Mouse (Mus musculus) hindbrain, embryonic 12.5 days (tissue): Measurements from ENCODE around the gene Rnf141. TPM values are rescaled to one million over a fixed set of nuclear protein-coding genes. Genes with fewer than 3 reads are reported as not detected.

Experiments used
- ATAC-seq: fragments of 200-750 bp; cut with Nextera tagmentation; 2 replicates; pipeline ENCODE4 v1.8.0; 2017; ENCODE audit warnings: moderate TSS enrichment; ENCODE audit not compliant: low FRiP score
- H3K27ac ChIP-seq: fragments of 300-500 bp; sonication (generic); 2 replicates; pipeline ENCODE4 v1.5.1; 2016; ENCODE audit warnings: mild to moderate bottlenecking
- H3K27me3 ChIP-seq: fragments of 300-500 bp; sonication (generic); 2 replicates; pipeline ENCODE4 v1.6.1; 2016; ENCODE audit warnings: mild to moderate bottlenecking
- H3K36me3 ChIP-seq: fragments of 300-500 bp; sonication (generic); 2 replicates; pipeline ENCODE4 v1.6.1; 2016; ENCODE audit warnings: mild to moderate bottlenecking
- H3K4me1 ChIP-seq: fragments of 300-500 bp; sonication (generic); 2 replicates; pipeline ENCODE4 v1.6.1; 2016
- H3K4me2 ChIP-seq: fragments of 300-500 bp; sonication (generic); replicated peaks from 2 replicates; pipeline ENCODE4 v1.6.1; 2016; ENCODE audit warnings: mild to moderate bottlenecking
- H3K4me3 ChIP-seq: fragments of 300-500 bp; sonication (generic); 2 replicates; pipeline ENCODE4 v1.5.1; 2016; ENCODE audit warnings: mild to moderate bottlenecking
- H3K9ac ChIP-seq: fragments of 300-500 bp; sonication (generic); 2 replicates; pipeline ENCODE4 v1.6.1; 2016; ENCODE audit warnings: mild to moderate bottlenecking, moderate library complexity
- H3K9me3 ChIP-seq: fragments of 300-500 bp; sonication (generic); replicated peaks from 2 replicates; pipeline ENCODE4 v1.6.1; 2016; ENCODE audit warnings: mild to moderate bottlenecking
- WGBS: fragments of 180-500 bp; shearing (Covaris S2); methylation state at CpG from one replicate; pipeline ENCODE4 v1.1.7; 2016; 5-methylcytosine and 5-hydroxymethylcytosine counted together
- polyA plus RNA-seq: library from polyadenylated mRNA; unstranded; fragments of >200 nt; fragmentation: Nextera tagmentation; extraction: Ambion mirVana; gene quantifications from 2 replicates; pipeline ENCODE4 v1.2.1, GENCODE M21; 2016

The Rnf141 gene
- polyA plus RNA-seq, 1 experiment from 2014 or later = 25.7 TPM

DNA sequence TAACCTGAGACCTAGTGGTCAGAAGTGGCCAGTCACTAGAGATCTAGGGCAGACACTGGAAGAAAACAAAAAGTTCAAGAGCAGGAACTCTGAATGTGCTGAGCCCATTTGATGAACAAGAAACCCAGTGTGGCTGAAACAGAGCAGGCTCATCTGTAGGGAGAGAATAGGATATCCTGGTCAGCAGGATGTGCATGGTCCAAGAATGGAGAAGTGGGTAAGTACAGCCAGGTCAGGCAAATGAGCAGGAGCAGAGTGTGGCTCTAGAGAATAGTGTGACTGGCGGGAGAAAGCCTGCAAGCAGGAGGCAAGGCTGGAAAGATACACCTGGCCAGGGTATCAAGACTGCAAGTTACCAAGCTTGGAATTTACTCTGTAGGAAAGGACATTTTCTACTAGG is 11.3 kb upstream of the Rnf141 start:
- H3K9me3 ChIP-seq = no peaks in the 10 kb centered on the region
- 64% methylated on average over 1 of the region's 1 CpGs for WGBS
- H3K36me3 ChIP-seq = no peaks in the 10 kb centered on the region
- H3K27ac ChIP-seq = no peak overlapping the region
- H3K27me3 ChIP-seq = no peaks in the 10 kb centered on the region
- H3K4me1 ChIP-seq = 0 out of 2 replicates have a peak, but pooled peaks cover 2% of the 10 kb centered on the region
- no peak overlapping the region for H3K9ac ChIP-seq
- no peak overlapping the region for H3K4me3 ChIP-seq
- no peak overlapping the region for H3K4me2 ChIP-seq
- ATAC-seq = no peak

- 86% methylated on average over 8 of the region's 8 CpGs for WGBS
- Histone ChIP-seq H3K4me1 (0 out of 2 replicates have a peak, but pooled peaks cover 2% of the 10 kb centered on the region), H3K4me2 (no peak overlapping the region), H3K36me3 (no peaks in the 10 kb centered on the region), H3K9ac (no peak overlapping the region), H3K9me3 (no peaks in the 10 kb centered on the region), H3K27me3 (no peaks in the 10 kb centered on the region), H3K4me3 (no peak overlapping the region), H3K27ac (no peak overlapping the region)
- no peak for ATAC-seq
These were observed 10.8 kb upstream of the Rnf141 start for GRCm38 (mm10) chr7:110854927-110855546.

GRCm38 (mm10) chr7:110854519-110854918 is 10.3 kb upstream of the Rnf141 start:
- no peak overlapping the region for H3K27ac ChIP-seq
- no peak overlapping the region for H3K9ac ChIP-seq
- H3K4me3 ChIP-seq = no peak overlapping the region
- H3K27me3 ChIP-seq = no peaks in the 10 kb centered on the region
- H3K36me3 ChIP-seq = no peaks in the 10 kb centered on the region
- no peak for ATAC-seq
- H3K4me2 ChIP-seq = no peak overlapping the region
- 0 out of 2 replicates have a peak, but pooled peaks cover 2% of the 10 kb centered on the region for H3K4me1 ChIP-seq
- WGBS = 65% methylated on average over 3 of the region's 3 CpGs
- no peaks in the 10 kb centered on the region for H3K9me3 ChIP-seq

GRCm38 (mm10) chr7:110853611-110854010 is 9.4 kb upstream of the Rnf141 start:
- H3K9me3 ChIP-seq = no peaks in the 10 kb centered on the region
- H3K4me1 ChIP-seq = 0 out of 2 replicates have a peak, but pooled peaks cover 2% of the 10 kb centered on the region
- no peak overlapping the region for H3K9ac ChIP-seq
- WGBS = 64% methylated on average over 10 of the region's 10 CpGs
- H3K27me3 ChIP-seq = no peaks in the 10 kb centered on the region
- no peak for ATAC-seq
- no peaks in the 10 kb centered on the region for H3K36me3 ChIP-seq
- no peak overlapping the region for H3K4me3 ChIP-seq
- H3K4me2 ChIP-seq = no peak overlapping the region
- no peak overlapping the region for H3K27ac ChIP-seq

DNA sequence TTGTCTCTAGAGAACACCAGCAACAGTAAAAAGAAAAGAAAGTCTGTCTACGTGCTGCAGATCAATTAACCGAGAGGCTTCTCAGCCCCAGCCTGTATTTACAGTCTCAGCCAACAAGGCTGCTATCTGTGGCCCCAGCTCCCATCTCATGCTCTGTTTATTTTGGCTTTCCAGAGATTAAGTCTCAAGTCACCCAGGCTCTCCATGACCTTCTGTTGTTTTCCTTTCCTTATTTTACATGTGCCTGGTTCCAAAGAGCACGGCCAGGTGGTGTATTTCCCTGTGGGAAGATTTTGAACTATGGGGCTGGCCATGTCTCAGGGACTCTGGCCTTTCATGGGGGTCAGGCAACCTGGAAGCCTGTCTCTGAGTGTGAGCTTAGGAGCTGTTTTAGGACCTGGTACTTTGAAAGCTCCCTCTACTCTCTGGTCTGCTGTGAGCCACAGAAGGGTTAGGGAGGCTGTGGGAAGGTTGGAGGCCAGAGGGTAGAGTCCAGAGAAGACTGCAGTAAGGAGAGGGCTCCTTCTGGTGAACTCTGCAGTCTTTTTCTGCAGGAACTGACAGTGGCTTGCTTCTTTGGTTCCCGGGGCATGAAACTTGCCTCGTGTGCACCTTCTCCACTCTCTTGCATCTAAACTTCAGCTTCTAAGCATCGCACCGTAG is 7.4 kb upstream of the Rnf141 start:
- 0 out of 2 replicates have a peak, but pooled peaks cover 2% of the 10 kb centered on the region for H3K4me1 ChIP-seq
- no peak overlapping the region for H3K4me3 ChIP-seq
- H3K9ac ChIP-seq = no peak overlapping the region
- no peak for ATAC-seq
- H3K27me3 ChIP-seq = peaks cover 3% of the 10 kb centered on the region; the same call in 1 of the 2 replicates
- WGBS = 79% methylated on average over 7 of the region's 7 CpGs
- no peaks in the 10 kb centered on the region for H3K36me3 ChIP-seq
- H3K27ac ChIP-seq = no peak overlapping the region
- no peak overlapping the region for H3K4me2 ChIP-seq
- no peaks in the 10 kb centered on the region for H3K9me3 ChIP-seq

GRCm38 (mm10) chr7:110848371-110848770 is 4.1 kb upstream of the Rnf141 start:
- no peaks in the 10 kb centered on the region for H3K36me3 ChIP-seq
- H3K9ac ChIP-seq = no peak overlapping the region
- H3K27ac ChIP-seq = no peak overlapping the region
- H3K4me2 ChIP-seq = no peak overlapping the region
- peaks cover 3% of the 10 kb centered on the region; the same call in 1 of the 2 replicates for H3K27me3 ChIP-seq
- H3K4me3 ChIP-seq = no peak overlapping the region
- no peaks in the 10 kb centered on the region for H3K9me3 ChIP-seq
- ATAC-seq = no peak
- 87% methylated on average over 1 of the region's 1 CpGs for WGBS
- H3K4me1 ChIP-seq = peaks cover 6% of the 10 kb centered on the region

DNA sequence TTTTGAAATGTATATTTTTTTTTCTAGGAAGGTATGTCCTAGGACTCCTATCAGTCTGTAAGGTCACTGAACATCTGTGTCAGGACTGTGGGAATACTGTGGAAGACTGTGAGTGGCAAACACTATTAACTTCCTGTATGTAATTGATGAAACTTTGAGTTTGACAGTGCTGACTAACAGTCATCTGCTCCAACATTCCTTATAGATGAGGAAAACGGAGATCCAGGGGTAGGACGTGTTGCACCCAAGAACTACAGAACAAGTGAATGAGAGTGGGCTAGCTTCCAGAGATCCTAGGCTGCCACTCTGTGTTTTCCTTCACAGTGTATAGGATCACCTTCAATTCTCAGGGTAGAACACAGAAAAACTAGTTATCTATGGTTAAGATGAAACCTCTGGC is 3.1 kb upstream of the Rnf141 start:
- no peaks in the 10 kb centered on the region for H3K9me3 ChIP-seq
- H3K4me3 ChIP-seq = no peak overlapping the region
- H3K27me3 ChIP-seq = peaks cover 3% of the 10 kb centered on the region; the same call in 1 of the 2 replicates
- peaks cover 8% of the 10 kb centered on the region for H3K4me1 ChIP-seq
- H3K27ac ChIP-seq = no peak overlapping the region
- H3K4me2 ChIP-seq = no peak overlapping the region
- no peaks in the 10 kb centered on the region for H3K36me3 ChIP-seq
- H3K9ac ChIP-seq = no peak overlapping the region
- ATAC-seq = no peak
- 77% methylated on average over 2 of the region's 2 CpGs for WGBS

- ATAC-seq = no peak
- Histone ChIP-seq H3K27me3 (no peaks in the 10 kb centered on the region), H3K36me3 (no peaks in the 10 kb centered on the region), H3K9ac (no peak overlapping the region), H3K4me1 (peaks cover 8% of the 10 kb centered on the region), H3K9me3 (no peaks in the 10 kb centered on the region), H3K4me3 (no peak overlapping the region), H3K4me2 (no peak overlapping the region), H3K27ac (no peak overlapping the region)
- 80% methylated on average over 4 of the region's 4 CpGs for WGBS
These were observed 3.9 kb downstream of the Rnf141 start for GRCm38 (mm10) chr7:110840332-110840731.

- Histone ChIP-seq H3K9ac (no peak overlapping the region), H3K27me3 (no peaks in the 10 kb centered on the region), H3K9me3 (no peaks in the 10 kb centered on the region), H3K4me2 (no peak overlapping the region), H3K27ac (no peak overlapping the region), H3K36me3 (0 out of 2 replicates have a peak, but pooled peaks cover 8% of the 10 kb centered on the region), H3K4me3 (no peak overlapping the region), H3K4me1 (no peaks in the 10 kb centered on the region)
- WGBS = 68% methylated on average over 3 of the region's 3 CpGs
- ATAC-seq = no peak
These were observed 9.7 kb downstream of the Rnf141 start for GRCm38 (mm10) chr7:110834522-110834921.

- Histone ChIP-seq H3K4me3 (no peak overlapping the region), H3K9me3 (no peaks in the 10 kb centered on the region), H3K9ac (no peak overlapping the region), H3K27ac (no peak overlapping the region), H3K27me3 (no peaks in the 10 kb centered on the region), H3K4me2 (no peak overlapping the region), H3K4me1 (no peaks in the 10 kb centered on the region), H3K36me3 (0 out of 2 replicates have a peak, but pooled peaks cover 8% of the 10 kb centered on the region)
- ATAC-seq = no peak
- 100% methylated on average over 1 of the region's 1 CpGs for WGBS
These were observed 10.2 kb downstream of the Rnf141 start for GRCm38 (mm10) chr7:110834018-110834417.

DNA sequence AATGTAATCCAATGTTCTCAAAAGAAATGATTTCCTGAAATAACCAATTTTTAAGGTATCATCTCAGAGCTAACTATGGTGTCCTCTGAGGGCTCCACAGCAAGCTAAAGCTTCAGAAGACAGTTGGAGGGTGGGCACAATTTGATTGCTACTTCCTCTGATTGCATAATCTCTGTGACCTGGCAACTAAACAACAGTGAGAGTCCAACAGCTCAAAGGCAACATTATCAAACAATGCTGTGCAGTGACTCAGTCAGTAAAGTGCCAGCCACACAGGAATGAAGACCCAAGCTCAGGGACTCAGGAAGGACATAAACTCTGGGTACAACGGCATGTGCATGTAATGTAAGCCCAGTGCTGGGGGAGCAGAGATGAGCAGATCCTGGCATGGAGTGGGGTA is 11.2 kb downstream of the Rnf141 start:
- Histone ChIP-seq H3K9ac (no peak overlapping the region), H3K27ac (no peak overlapping the region), H3K9me3 (no peaks in the 10 kb centered on the region), H3K36me3 (0 out of 2 replicates have a peak, but pooled peaks cover 8% of the 10 kb centered on the region), H3K4me3 (no peak overlapping the region), H3K27me3 (no peaks in the 10 kb centered on the region), H3K4me2 (no peak overlapping the region), H3K4me1 (no peaks in the 10 kb centered on the region)
- no peak for ATAC-seq
- 97% methylated on average over 1 of the region's 1 CpGs for WGBS

GRCm38 (mm10) chr7:110823995-110824953 is 20.0 kb downstream of the Rnf141 start:
- Histone ChIP-seq H3K9me3 (no peaks in the 10 kb centered on the region), H3K4me1 (no peaks in the 10 kb centered on the region), H3K36me3 (peaks cover 19% of the 10 kb centered on the region; the same call in 1 of the 2 replicates), H3K4me3 (no peak overlapping the region), H3K27ac (no peak overlapping the region), H3K9ac (no peak overlapping the region), H3K4me2 (no peak overlapping the region), H3K27me3 (no peaks in the 10 kb centered on the region)
- no peak for ATAC-seq
- WGBS = 91% methylated on average over 8 of the region's 8 CpGs
